Mouse (Mus musculus) stomach, embryonic 16.5 days (tissue): ENCODE data around the gene Frat1. TPM values are rescaled to one million over a fixed set of nuclear protein-coding genes. Genes with fewer than 3 reads are reported as not detected.
A peak's percentile ranks its signal among the peaks of the same experiment; 100 is the strongest.

ENCODE experiments used
- ATAC-seq: fragments of 200-750 bp; cut with Nextera tagmentation; 2 replicates; pipeline ENCODE4 v1.8.0; 2017; ENCODE audit warnings: moderate number of reproducible peaks, moderate TSS enrichment; ENCODE audit not compliant: insufficient read depth, low FRiP score
- H3K27ac ChIP-seq: fragments of 300-500 bp; sonication (generic); 2 replicates; pipeline ENCODE4 v1.5.1; 2014; ENCODE audit warnings: low read length
- H3K27me3 ChIP-seq: fragments of 300-500 bp; sonication (generic); 2 replicates; pipeline ENCODE4 v1.6.1; 2014; ENCODE audit warnings: low read length, control low read depth, mixed read lengths; ENCODE audit not compliant: control insufficient read depth, insufficient read depth
- H3K36me3 ChIP-seq: fragments of 300-500 bp; sonication (generic); 2 replicates; pipeline ENCODE4 v1.6.1; 2014; ENCODE audit warnings: low read length; ENCODE audit not compliant: control insufficient read depth, insufficient read depth
- H3K4me1 ChIP-seq: fragments of 300-500 bp; sonication (generic); 2 replicates; pipeline ENCODE4 v1.6.1; 2014; ENCODE audit warnings: low read length, control low read depth, mixed read lengths; ENCODE audit not compliant: control insufficient read depth, insufficient read depth
- H3K4me2 ChIP-seq: fragments of 300-500 bp; sonication (generic); 2 replicates; pipeline ENCODE4 v1.6.1; 2014; ENCODE audit warnings: low read depth, low read length, mixed read lengths
- H3K4me3 ChIP-seq: fragments of 300-500 bp; sonication (generic); replicated peaks from 2 replicates; pipeline ENCODE4 v1.5.1; 2014; ENCODE audit warnings: mild to moderate bottlenecking, low read length
- H3K9ac ChIP-seq: fragments of 300-500 bp; sonication (generic); 2 replicates; pipeline ENCODE4 v1.6.1; 2014; ENCODE audit warnings: low read length
- H3K9me3 ChIP-seq: fragments of 300-500 bp; sonication (generic); replicated peaks from 2 replicates; pipeline ENCODE4 v1.6.1; 2016; ENCODE audit warnings: low read length, control low read depth; ENCODE audit not compliant: control insufficient read depth
- WGBS: fragments of 180-500 bp; shearing (Covaris S2); extraction: QIAGEN DNeasy Blood & Tissue Kit; methylation state at CpG from one replicate; pipeline ENCODE4 v1.1.7; 2014; 5-methylcytosine and 5-hydroxymethylcytosine counted together
- polyA plus RNA-seq: library from polyadenylated mRNA; unstranded; fragments of >200 nt; fragmentation: Nextera tagmentation; extraction: Ambion mirVana; gene quantifications from 2 replicates; pipeline ENCODE4 v1.2.1, GENCODE M21; 2015

The Frat1 gene
- polyA plus RNA-seq, 1 experiment from 2014 or later = 9.9 TPM

- Histone ChIP-seq H3K9me3 (no peaks in the 10 kb centered on the region), H3K4me3 (no peak overlapping the region), H3K4me1 (peaks cover 5% of the 10 kb centered on the region; the same call in 1 of the 2 replicates), H3K36me3 (no peaks in the 10 kb centered on the region), H3K4me2 (no peak overlapping the region), H3K9ac (no peak overlapping the region), H3K27me3 (no peaks in the 10 kb centered on the region), H3K27ac (no peak overlapping the region)
- WGBS = 76% methylated on average over 12 of the region's 12 CpGs
- ATAC-seq = no peak
Observed at GRCm38 (mm10) chr19:41796789-41797327, 32.9 kb upstream of the Frat1 start.

- Histone ChIP-seq H3K4me3 (no peak overlapping the region), H3K9me3 (no peaks in the 10 kb centered on the region), H3K9ac (no peak overlapping the region), H3K4me1 (peaks cover 5% of the 10 kb centered on the region), H3K27me3 (no peaks in the 10 kb centered on the region), H3K4me2 (no peak overlapping the region), H3K36me3 (no peaks in the 10 kb centered on the region), H3K27ac (no peak overlapping the region)
- ATAC-seq = no peak
- 87% methylated on average over 6 of the region's 6 CpGs for WGBS
Observed at GRCm38 (mm10) chr19:41797536-41797935, 32.2 kb upstream of the Frat1 start.

GRCm38 (mm10) chr19:41800451-41800850, 29.3 kb upstream of the Frat1 start:
- Histone ChIP-seq H3K36me3 (no peaks in the 10 kb centered on the region), H3K4me1 (no peaks in the 10 kb centered on the region; the same call in 1 of the 2 replicates), H3K27me3 (no peaks in the 10 kb centered on the region), H3K9ac (0 out of 2 replicates have a peak overlapping the region, but pooled peaks have one; percentile 2), H3K4me3 (peak overlapping the region; percentile 99), H3K4me2 (peak overlapping the region; percentile 78), H3K27ac (no peak overlapping the region), H3K9me3 (no peaks in the 10 kb centered on the region)
- WGBS = 46% methylated on average over 6 of the region's 6 CpGs
- ATAC-seq = no peak

- Histone ChIP-seq H3K9me3 (no peaks in the 10 kb centered on the region), H3K4me1 (no peaks in the 10 kb centered on the region; the same call in 1 of the 2 replicates), H3K36me3 (no peaks in the 10 kb centered on the region), H3K4me2 (peak overlapping the region; percentile 78), H3K27ac (peak overlapping the region; percentile 55), H3K27me3 (no peaks in the 10 kb centered on the region), H3K4me3 (peak overlapping the region; percentile 99), H3K9ac (peak overlapping the region; percentile 92)
- WGBS = 2% methylated on average over 26 of the region's 26 CpGs
- ATAC-seq = no peak
Observed at GRCm38 (mm10) chr19:41800986-41801741, 28.6 kb upstream of the Frat1 start.

GRCm38 (mm10) chr19:41801742-41802369, 27.9 kb upstream of the Frat1 start, which contains the start of gene Arhgap19:
TSS of gene Arhgap19 (minus strand) at chr19:41802047.
- Histone ChIP-seq H3K27me3 (no peaks in the 10 kb centered on the region), H3K4me2 (peak within 1 kb of the TSS; percentile 78), H3K9ac (peak within 1 kb of the TSS; percentile 92), H3K9me3 (no peaks in the 10 kb centered on the region), H3K27ac (peak within 1 kb of the TSS; percentile 55), H3K36me3 (no peaks in the 10 kb centered on the region), H3K4me1 (no peaks in the 10 kb centered on the region; the same call in 1 of the 2 replicates), H3K4me3 (peak within 1 kb of the TSS; percentile 99)
- ATAC-seq = peak; percentile 100
- WGBS = under 1% methylated on average over 47 of the region's 48 CpGs

GRCm38 (mm10) chr19:41803322-41803721, 26.4 kb upstream of the Frat1 start:
- no peak overlapping the region for H3K27ac ChIP-seq
- H3K27me3 ChIP-seq = no peaks in the 10 kb centered on the region
- no peak overlapping the region for H3K4me2 ChIP-seq
- H3K4me3 ChIP-seq = no peak overlapping the region
- no peaks in the 10 kb centered on the region for H3K9me3 ChIP-seq
- WGBS = 40% methylated on average over 7 of the region's 7 CpGs
- H3K36me3 ChIP-seq = no peaks in the 10 kb centered on the region
- H3K9ac ChIP-seq = no peak overlapping the region
- ATAC-seq = no peak
- no peaks in the 10 kb centered on the region; the same call in 1 of the 2 replicates for H3K4me1 ChIP-seq

GRCm38 (mm10) chr19:41805831-41806230, 23.9 kb upstream of the Frat1 start:
- WGBS = 89% methylated on average over 4 of the region's 4 CpGs
- Histone ChIP-seq H3K4me2 (no peak overlapping the region), H3K4me1 (no peaks in the 10 kb centered on the region; the same call in 1 of the 2 replicates), H3K27ac (no peak overlapping the region), H3K9me3 (no peaks in the 10 kb centered on the region), H3K36me3 (no peaks in the 10 kb centered on the region), H3K9ac (no peak overlapping the region), H3K4me3 (no peak overlapping the region), H3K27me3 (no peaks in the 10 kb centered on the region)
- ATAC-seq = no peak

- Histone ChIP-seq H3K27ac (no peak overlapping the region), H3K9ac (no peak overlapping the region), H3K9me3 (no peaks in the 10 kb centered on the region), H3K4me3 (no peak overlapping the region), H3K4me2 (no peak overlapping the region), H3K4me1 (no peaks in the 10 kb centered on the region; the same call in 1 of the 2 replicates), H3K27me3 (no peaks in the 10 kb centered on the region), H3K36me3 (no peaks in the 10 kb centered on the region)
- 78% methylated on average over 9 of the region's 9 CpGs for WGBS
- no peak for ATAC-seq
Observed at GRCm38 (mm10) chr19:41807497-41807896, 22.3 kb upstream of the Frat1 start.

GRCm38 (mm10) chr19:41808104-41808634, 21.6 kb upstream of the Frat1 start:
- no peaks in the 10 kb centered on the region for H3K9me3 ChIP-seq
- no peaks in the 10 kb centered on the region for H3K36me3 ChIP-seq
- no peak for ATAC-seq
- H3K4me3 ChIP-seq = no peak overlapping the region
- 78% methylated on average over 8 of the region's 8 CpGs for WGBS
- H3K9ac ChIP-seq = no peak overlapping the region
- H3K27me3 ChIP-seq = no peaks in the 10 kb centered on the region
- no peak overlapping the region for H3K27ac ChIP-seq
- H3K4me2 ChIP-seq = no peak overlapping the region
- H3K4me1 ChIP-seq = no peaks in the 10 kb centered on the region
